Mouse (Mus musculus): ENCODE results near the gene Trmt10a. TPM values are rescaled to one million over a fixed set of nuclear protein-coding genes. Genes with fewer than 3 reads are reported as not detected.

The Trmt10a gene
- total RNA-seq, 2 experiments from 2014 or later: 1.9 to 2.1 TPM

- no peak for DNase-seq
- intact Hi-C loops (cut with DNase I): no loop called here
Observed at GRCm38 (mm10) chr3:138185995-138186930, 43.0 kb downstream of the Trmt10a start.

- no peak for DNase-seq
- intact Hi-C loops (cut with DNase I): no loop called here
Observed at GRCm38 (mm10) chr3:138192260-138192659, 49.0 kb downstream of the Trmt10a start.

GRCm38 (mm10) chr3:138193683-138194302 is 50.5 kb downstream of the Trmt10a start, which contains the start of gene 4930579F01Rik:
Gene 4930579F01Rik, minus strand, starts transcription at chr3:138193825.
- intact Hi-C loops (cut with DNase I): no loop called here
- DNase-seq: no peak

DNA sequence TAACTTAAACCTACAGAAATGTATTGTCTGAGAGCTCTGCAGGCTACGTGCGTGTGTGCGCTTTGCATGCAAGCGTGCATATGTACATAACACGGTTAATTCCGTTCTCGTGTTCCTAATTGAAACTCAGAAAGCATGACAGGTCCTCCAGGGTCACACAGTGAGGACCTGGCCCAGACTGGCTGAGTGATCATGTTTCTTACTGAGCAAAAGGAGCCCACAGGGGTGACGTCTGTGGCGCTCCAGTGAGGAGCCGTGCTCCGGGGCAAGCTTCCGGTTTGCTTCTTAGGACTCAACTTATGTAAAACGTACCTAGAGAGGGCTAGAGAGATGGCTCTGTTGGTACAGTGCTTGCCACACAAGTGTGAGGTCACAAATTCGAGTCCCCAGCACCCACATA is 53.8 kb downstream of the Trmt10a start:
- no peak for DNase-seq
- intact Hi-C loops (cut with DNase I): loop anchor here (5.0 kb wide), 1 partner anchor 235 kb away; no protein-coding TSS in a partner anchor

DNA sequence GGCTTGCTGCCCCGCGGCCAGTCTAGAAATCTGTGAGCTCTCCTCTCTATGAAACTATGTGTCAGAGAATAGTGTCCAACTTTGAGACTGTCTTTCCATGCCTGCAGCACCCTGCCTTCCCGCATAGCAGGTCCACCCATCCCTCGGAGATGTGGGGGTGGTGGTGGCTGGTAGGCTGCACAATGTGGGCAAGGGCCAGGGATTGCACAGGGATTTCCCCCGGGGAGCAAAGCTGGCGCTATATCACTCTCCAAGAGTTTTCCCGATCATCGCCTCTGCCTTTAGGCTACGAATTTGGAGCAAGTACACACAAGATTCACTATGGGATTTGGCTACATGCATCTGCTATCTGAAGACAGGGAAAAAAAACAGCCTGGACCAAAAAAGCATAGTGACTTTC is 54.3 kb downstream of the Trmt10a start:
- peak in 1 of 2 experiments; percentile 16 for DNase-seq
- intact Hi-C loops (cut with DNase I): loop anchor here (5.0 kb wide), 1 partner anchor 235 kb away; no protein-coding TSS in a partner anchor

GRCm38 (mm10) chr3:138197973-138198721 is 54.9 kb downstream of the Trmt10a start:
- intact Hi-C loops (cut with DNase I): loop anchor here (5.0 kb wide), 1 partner anchor 234 kb away; no protein-coding TSS in a partner anchor

GRCm38 (mm10) chr3:138198722-138199068 is 55.4 kb downstream of the Trmt10a start:
- no peak for DNase-seq
- intact Hi-C loops (cut with DNase I): loop anchor here (5.0 kb wide), 1 partner anchor 234 kb away; no protein-coding TSS in a partner anchor

More at GRCm38 (mm10) chr3:138197973-138198721, 54.9 kb downstream of the Trmt10a start:
- DNase-seq: peak; percentile 69 to 83

DNA sequence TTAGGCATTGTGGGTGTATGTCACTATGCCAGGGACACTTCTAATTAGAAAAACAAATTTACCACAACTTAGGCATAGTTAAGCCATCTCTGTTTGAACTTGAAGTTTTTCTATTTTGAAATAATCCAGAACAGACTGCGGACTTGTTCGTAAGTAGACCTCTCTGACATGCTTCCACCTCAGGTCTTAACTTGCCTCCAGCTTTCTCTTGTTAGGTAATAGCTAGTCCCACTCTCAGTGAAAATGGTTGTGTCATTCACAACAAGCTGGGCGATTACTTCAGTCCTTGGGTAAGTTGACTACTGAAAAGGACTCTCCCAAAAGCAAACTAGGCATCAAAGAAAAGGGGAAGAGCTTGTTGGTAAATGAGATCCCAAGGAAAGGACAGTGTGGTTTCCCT is 65.6 kb downstream of the Trmt10a start:
- intact Hi-C loops (cut with DNase I): no loop called here
- DNase-seq: no peak

Other genes starting within 250 kb of the Trmt10a start
- 10 to 100 TPM; 45.2 to 48.5 TPM for gene Lamtor3, start 224.9 kb upstream of the Trmt10a start, total RNA-seq (2021)
- 1 to 10 TPM; 1.2 to 1.3 TPM for gene Dapp1, start 161.9 kb upstream of the Trmt10a start, total RNA-seq (2021)
- 100 to 1,000 TPM; 112 to 114 TPM for gene 1110002E22Rik, start 78.4 kb upstream of the Trmt10a start, total RNA-seq (2021)
- 1 to 10 TPM; 1.3 to 1.9 TPM for gene Gm5105, start 76.1 kb upstream of the Trmt10a start, total RNA-seq (2021)
- gene Mttp, start 1.5 kb downstream of the Trmt10a start, total RNA-seq (2021): 1 to 10 TPM; 1.2 to 1.5 TPM
- not detected for gene 4930579F01Rik, start 50.4 kb downstream of the Trmt10a start, total RNA-seq (2021)
- under 1 TPM; 0.27 to 0.46 TPM for gene Adh7, start 74.3 kb downstream of the Trmt10a start, total RNA-seq (2021)
- 10 to 100 TPM; 37.4 to 44.9 TPM for gene Adh1, start 117.5 kb downstream of the Trmt10a start, total RNA-seq (2021)
- not detected for gene Adh6a, start 169.8 kb downstream of the Trmt10a start, total RNA-seq (2021)
- not detected for gene Adh6b, start 198.3 kb downstream of the Trmt10a start, total RNA-seq (2021)

Measured in gastrocnemius, postnatal 36 days (tissue).